Mouse (Mus musculus) naive thymus-derived CD4-positive, alpha-beta T cell, adult 2 months (primary cell): ENCODE measurements around the gene Zfp827.
"Not testable (repeated sequence)": the region's sequence is repeated elsewhere in the genome, so short reads cannot be mapped to it uniquely, and the experiment has no call there.

Source experiments
- DNase-seq: peaks from one replicate; pipeline ENCODE4 v3.0.0-alpha.2; 2011; ENCODE audit warnings: low read depth

The Zfp827 gene

DNA sequence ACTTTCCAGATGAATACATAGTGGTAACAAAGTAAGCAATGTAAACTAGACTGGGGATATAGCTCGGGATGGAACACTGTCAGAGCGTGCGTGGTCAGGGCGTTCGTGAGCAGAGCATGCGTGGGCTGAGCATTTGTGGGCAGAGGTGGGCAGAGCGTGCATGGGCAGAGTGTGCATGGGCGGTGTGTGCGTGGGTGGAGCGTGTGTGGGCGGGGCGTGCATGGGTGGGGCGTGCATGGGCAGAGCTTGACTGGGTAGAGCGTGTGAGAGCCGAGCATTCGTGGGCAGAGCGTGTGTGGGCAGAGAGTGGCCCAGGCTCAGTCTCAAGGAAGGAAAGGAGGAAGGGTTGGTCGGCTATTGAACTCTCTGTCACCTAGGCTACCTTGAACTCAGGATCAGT lies 84.2 kb downstream of the Zfp827 start:
- no peak for DNase-seq

DNA sequence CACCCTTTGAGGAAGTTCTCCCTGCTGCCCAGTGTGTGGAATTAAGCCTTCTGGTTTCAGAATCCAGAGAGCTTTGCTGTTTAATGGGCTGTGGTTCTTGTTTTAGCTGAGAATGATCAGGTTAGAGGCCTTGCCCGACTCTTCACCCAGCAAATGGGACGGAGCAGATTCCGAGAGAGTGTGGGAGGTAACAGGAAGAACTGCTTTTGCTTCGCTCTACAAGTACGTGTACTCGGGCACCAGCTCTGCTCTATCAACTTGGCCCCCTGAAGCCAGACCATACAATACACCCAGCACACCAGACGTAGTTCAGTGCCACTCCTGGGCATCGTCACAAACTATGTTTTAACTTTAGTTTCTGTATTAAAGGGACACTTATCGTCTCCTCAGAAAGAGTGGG lies 85.3 kb downstream of the Zfp827 start:
- DNase-seq = no peak

DNA sequence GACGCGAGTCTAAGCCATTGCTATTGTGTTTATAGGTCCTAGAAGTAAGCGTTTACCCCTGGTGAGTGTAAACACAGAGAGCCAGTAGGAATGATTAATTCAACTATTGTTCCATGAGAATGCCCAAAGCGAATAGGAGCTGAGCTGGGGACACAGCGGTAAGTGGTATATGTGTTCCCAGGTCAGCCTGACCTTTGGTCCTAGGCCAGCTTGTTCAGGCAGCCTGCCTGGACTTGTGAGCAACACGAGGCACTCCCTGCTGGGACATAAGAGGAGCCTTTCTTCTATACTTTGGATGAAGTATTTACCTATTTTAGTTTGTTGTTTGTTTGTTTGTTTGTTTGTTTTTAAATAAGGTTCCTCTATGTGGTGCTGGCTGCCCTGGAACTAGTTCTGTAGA lies 86.3 kb downstream of the Zfp827 start:
- DNase-seq = no peak

DNA sequence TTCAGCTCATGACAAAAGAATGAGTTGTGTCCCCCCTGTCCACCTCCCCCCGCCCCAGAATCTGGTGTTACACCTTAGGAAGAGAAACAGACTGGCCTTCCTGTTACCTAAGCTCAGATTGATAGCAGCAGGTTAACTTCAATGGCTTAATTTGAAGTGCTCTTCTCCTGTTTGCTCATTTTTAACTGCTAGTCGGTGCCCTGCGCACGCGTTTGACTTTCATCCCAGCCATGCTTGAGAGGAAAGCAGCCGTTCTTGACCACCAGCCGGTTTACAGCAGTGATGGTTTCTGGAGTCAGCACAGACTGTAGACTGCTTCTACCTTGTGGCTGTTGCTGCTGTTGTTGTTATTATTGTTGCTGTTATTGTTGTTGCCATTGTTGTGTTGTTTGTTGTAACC lies 88.2 kb downstream of the Zfp827 start:
- no peak for DNase-seq

DNA sequence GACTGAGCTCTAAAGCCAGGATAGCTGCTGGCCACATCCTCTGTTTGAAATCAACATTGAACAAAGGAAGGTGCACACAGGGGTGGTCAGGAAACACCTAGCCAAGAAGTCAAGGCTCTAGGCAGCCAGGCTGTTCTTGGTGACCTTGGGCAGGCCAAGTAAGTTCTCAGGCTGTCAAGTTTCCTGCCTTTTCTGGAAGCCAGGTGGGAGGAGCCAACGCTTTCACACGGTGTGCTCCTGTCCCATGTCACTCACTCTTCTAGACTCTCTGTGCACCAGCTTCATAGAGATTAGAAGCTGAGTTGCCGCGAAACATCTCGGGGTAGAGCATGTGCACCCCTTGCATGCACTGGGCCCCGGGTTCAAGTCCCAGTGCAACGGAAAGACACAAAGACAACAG lies 89.5 kb downstream of the Zfp827 start:
- DNase-seq = no peak

DNA sequence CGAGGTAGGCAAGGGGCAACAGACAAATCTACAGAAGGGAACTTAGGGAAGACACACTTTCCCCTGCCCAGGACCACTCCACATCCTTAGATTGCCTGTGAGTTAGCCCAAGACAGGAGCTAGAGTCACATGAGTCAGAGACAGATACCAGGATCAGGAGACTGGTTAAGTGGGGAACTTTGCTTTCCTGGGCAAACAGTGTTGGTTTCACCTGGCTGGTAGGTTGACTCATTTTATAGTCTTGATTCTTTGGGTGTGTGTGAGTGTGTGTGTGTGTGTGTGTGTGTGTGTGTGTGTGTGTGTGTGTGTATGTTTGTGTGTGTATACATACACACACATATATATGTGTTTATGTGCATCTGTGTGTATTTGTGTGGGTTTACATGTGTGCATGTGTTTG lies 93.4 kb downstream of the Zfp827 start:
- no peak for DNase-seq

DNA sequence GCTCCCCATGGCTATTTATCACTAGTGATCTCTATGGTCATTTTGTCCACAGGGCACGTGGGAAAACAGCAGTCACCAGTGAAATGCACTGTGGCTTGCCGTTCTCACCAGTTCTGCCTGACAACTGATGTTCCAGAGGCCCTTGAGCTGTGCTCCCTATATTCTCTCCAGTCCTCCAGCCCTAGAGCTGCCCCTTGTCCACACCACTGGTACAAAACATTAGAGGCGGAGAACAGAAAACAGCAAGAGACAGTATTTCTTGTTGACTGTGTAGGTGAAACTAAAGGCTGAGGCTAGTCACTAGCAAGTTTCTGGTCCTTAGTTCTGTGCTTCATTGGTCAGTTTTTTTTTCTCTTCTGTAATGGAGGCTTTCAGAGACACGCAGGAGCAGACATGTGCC lies 96.0 kb downstream of the Zfp827 start:
- DNase-seq = no peak

DNA sequence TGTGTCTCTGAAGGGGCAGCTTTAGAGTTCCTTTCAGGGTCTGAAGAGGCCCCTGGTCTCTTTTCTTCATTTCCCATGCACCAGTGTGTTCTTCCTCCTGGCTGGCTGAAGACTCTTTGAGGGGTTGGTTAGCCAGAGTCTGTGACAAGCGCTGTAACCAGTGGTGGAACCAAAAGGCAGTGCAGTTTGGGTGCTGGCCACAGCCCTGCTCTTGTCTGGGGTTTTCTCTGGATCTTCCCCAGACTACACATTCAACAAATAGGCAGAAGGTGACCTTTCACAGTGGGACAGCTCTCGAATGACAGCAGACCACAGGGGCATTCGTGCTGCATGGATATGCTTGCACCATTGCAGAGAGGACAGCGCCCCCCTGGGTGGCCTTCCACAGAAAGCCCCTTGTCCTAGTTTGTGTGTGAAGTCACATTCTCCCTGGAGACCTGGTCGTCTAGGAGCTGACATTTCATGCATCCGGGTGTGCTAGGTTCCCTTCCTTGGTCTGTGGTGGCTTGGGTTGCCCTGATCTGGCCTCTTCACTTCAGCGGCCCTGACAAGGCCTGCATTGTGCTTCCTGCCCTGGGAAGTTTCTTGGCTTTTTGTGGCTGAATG lies 99.1 kb downstream of the Zfp827 start:
- DNase-seq = no peak

DNA sequence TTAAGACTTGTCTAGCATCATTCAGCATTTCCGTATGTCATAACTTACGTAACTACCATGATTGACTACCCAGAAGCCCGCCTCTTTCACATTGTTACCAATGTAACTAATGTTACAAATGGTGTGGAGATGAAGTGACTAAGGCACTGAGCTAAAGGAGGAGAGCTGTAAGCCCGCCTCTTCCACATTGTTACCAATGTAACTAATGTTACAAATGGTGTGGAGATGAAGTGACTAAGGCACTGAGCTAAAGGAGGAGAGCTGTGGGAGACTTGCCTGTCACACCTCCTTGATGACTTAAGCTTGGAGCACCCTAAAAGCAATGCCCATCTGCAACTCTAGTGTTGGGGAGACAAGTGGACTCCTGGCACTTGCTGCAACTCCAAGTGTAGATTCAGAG lies 100.3 kb downstream of the Zfp827 start:
- DNase-seq = not testable (repeated sequence)

DNA sequence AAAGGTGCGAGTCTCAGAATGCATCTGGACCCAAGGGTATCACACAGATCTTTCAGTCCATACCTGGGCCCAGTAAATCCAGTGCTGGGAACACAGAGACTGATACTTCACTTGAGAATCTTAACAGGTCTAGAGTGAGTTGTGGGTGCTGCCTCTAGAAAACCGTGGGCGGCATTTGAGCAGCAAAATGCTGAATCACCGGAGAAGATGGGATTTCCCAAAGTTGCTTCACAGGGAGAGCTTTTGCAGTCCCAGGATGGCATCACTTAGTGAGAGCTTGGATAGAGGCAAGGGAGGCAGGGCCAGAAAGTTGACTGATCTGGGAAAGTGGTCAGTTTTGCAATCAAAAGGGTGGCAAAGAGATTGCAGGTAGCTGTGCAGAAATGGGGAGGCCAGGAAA lies 111.4 kb downstream of the Zfp827 start:
- DNase-seq = no peak

DNA sequence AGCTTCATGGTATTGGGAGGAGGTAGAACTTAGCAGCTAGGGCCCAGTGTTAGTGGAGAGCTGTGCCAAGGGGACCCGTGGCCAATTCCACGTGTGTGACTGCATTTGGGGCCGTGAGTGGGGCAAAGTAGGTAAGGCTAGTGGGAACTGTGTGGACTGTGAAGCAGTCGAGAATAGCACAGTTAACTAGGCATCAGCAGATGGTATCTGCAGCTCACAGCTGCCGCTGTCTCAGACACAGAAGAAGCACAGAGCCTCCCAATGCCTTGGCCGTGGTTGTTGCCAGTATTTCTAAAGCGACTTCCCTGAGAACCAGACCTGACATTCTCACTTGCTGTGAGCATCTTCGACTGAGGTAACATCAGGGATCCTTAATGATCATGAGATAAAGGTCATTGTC lies 112.7 kb downstream of the Zfp827 start:
- DNase-seq = no peak

DNA sequence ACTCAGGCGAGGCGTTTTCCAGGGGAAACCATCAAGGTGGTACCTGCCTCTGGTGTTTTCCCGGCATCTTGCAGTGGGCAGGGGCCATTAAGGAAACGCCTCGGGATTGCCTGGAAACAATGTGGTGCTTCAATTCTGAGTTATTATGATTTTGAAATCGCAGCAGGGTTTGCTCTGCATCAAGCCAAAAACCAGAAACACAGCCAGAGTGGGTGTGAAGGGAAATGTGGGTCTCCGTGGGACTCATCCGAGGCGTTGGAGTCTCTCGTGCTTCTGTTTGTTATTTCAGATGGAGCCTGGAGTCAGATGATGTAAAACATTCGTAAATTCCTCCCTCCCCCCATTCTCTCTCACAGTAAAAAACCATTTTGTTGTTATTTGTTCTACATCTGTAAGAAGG lies 113.4 kb downstream of the Zfp827 start:
- DNase-seq = no peak

DNA sequence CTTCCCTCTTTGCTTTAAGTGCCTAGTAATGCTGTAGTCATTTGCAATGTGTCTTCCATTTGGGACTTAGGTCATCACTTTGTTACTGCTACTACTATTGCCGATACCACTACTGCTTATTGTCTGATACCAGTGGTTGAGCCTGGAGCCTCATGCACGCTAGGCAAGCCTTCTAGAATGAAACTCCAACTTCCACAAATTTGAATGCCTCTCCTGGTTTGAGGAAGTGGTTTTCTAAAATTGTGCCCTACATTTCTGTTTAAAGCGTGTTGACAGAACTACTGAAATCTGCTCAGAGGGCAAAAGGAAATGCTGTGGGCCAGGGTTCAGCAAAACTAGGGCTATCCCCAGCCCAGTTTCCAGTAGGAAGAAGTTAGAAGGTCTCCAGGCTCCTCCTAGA lies 115.5 kb downstream of the Zfp827 start:
- DNase-seq = no peak

DNA sequence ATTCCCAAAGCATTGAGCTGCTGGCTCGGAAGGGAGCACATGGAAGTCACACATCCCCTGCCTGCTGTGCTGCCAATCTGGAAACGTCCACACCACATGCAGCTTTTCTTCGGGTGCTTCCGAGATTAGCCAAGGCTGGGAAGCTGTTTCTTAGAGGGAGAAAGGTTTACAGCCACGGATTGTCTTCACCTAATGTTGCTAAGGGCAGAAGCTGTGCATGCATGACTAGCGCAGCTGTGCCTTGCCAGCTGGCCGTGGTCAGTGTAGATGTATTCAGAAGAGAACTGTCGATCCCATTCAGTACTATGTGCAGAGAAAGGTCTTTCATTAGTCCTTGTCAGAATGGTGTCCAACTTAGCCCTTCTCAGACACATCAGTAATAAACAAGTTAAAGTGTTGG lies 117.0 kb downstream of the Zfp827 start:
- DNase-seq = no peak

DNA sequence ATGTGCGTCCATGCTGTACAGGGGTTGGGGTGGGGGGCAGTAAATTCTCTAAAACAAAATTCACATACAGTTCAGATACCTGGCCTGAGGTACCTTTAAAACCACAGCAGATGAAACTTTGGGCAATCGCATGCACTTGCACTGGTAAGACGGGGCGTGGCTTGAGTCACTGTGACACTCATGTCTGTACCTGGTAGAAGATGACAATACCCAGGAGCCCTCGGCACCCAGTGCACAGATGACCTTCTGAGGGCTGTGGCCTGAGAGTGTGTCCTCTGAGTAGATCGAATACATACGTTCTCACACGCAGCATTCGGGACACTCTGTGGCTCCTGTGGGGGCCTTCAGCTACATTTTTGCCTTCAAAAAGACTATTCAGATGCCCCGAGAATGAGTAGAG lies 117.4 kb downstream of the Zfp827 start:
- no peak for DNase-seq

DNA sequence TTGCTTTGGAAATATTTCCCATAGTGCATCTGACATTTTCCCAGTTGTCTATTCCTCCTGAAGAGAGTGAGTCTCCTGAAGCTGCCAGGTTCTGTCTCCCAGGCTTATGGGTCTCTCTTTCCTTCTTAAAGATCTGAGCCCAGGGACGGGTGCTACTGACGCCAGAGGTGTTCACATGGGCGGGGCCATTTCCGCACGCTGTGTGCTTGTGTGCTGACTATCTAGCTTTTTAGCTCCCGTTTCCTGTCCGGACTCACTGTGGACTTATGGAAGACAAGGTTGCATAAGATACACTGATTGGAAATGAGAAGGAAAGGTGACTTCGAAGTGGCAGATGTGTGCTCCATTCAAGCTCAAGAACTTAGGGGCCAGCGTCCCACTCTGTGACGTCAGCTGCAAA lies 120.6 kb downstream of the Zfp827 start:
- DNase-seq = no peak

DNA sequence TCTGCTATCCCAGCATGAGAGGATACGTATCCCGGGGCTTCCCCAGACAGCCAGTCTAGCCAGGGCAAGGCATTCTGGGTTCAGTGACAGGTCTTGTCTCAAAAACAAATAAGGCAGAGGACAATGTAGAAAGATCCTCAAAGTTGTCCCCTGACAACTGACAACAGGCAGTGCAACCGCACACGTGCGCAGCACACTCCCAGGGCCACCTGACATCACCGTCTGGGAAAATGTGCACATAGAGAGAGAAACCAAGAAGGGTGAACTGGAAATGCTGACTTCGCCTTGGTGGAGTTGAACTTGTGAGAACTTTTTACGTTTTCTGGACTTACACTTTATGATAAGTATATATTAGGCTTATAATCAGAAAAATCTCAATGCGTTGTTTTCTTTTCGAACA lies 121.6 kb downstream of the Zfp827 start:
- DNase-seq = no peak

DNA sequence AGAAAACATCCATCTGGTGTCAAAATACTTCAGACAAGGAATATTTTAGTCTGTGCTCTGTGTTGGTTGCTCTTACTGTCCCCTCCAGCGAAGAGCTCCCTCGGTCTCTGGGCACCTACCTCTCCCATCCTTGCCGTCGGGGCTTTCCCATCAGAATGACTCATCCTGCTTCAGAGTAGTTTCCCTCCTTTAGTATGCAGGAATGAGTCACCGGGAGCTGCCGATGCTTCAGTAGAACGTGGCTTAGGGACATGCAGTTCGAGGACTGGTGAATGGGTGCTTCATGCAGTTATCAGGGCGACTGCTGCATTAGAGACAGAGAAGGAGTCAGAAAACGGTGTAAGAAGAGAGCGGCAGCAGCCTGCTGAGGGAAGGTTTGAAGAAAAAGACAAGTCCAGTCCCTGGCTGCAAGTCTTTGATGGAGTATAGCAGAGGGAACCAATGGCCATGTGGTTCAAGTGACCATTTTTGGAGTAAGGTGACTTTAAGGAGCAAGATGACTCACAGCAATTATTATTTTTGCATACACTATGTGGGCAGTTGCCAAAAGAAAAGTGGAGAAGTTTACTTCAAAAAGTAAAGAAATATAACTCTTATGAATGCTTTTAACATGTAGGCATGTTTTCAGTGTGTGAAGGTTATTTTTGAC lies 122.4 kb downstream of the Zfp827 start:
- no peak for DNase-seq

DNA sequence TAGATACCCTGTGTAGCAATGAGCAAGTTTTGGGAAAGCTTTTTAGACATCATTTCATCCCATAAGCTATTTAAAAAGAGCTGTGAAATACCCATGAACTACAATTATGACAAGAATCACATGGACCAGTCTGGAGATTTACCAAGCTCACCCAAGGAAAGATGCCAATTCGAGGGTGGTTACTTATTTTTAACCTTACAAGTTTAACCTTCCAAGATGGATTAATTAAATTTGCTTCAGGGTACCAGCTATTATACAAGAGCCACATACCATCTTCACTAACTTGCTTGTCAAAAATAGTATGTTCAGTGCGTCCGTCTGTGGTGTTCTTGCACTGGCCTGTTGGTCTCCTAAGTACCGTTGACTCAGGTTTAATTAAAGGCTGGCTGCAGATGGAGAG lies 123.4 kb downstream of the Zfp827 start:
- no peak for DNase-seq

DNA sequence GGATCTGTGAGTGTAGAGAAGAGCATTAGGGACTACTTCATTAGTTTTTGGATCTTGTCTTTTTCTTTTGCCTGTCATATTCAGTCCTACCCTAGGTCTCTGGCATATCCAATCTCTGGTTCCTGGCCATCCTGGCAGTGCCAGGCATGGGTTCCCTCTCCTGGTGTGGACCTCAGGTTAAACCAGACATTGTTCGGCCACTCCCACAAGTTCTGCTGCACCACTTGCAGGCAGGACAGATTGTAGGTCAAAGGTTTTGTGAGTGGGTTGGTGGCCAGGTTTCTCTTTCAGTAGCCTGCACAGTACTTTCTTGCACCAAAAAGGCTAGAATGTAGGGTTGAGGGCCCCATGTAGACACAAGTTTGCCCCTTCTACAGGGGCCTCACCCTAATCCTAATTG lies 125.0 kb downstream of the Zfp827 start:
- no peak for DNase-seq

DNA sequence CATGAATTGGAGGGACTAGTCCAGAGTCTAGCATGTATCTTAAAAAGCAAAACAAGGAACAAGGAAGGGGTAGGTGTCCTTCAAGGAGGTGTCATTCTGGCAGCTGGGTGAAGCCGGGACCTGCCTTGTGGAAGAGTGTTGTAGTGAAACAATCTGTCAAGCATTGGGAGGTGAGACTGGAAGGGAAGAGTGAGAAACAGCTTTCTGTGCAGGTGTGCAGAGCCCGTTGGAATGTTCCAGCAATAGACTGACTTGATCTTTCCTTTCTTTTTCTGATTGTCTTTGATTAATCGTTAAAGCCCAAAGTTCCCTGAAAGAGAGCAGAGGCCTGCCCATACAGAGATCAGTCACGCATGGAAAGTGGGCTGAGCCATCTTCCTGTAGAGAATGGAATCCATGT lies 125.4 kb downstream of the Zfp827 start:
- no peak for DNase-seq

DNA sequence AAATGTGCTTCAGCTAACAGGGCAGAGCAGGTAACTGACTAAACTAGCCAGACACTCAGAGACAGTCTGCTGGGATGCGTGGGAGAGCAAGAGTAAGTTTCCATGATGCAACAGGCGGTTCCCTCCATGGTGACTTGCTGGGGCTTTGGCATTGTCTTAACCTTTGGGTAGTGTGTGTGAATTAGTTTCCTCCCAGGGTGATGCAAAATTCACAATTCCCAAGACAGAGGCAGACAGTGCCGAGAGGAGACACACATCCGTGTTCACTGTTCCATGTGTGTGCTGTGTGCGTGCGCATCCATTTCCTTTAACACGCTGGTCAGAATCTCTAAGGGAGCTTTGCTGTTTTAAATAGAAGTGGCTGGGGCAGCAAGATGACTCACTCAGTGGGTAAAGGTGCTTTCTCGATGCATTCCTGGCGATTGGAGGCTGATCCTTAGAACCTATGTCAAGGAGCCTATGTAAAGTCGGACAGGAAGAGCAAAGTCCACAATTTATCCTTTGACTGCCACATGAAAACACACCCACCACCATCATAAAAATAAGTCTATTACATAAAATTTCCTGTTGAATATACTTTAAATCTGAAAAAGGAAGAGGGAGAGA lies 127.4 kb downstream of the Zfp827 start:
- no peak for DNase-seq

DNA sequence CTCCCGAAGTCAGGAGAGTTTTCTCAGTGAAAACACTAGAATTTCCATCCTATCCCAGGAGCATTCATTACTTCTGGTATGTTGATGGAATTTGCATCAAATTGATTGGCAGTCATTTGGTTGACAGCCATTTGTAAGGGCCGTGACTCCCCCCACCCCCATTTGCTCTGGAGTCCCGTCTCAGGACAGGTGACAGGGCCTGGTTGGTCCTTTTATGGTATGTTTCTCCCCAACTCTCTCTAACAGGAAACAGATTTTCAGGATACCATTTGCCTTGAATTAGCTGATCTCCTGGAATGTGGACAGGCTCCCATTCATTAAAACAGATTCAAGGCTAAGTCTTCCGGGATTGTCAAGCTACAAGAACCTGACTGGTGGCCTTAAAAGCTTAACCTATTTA lies 129.1 kb downstream of the Zfp827 start:
- DNase-seq = no peak

DNA sequence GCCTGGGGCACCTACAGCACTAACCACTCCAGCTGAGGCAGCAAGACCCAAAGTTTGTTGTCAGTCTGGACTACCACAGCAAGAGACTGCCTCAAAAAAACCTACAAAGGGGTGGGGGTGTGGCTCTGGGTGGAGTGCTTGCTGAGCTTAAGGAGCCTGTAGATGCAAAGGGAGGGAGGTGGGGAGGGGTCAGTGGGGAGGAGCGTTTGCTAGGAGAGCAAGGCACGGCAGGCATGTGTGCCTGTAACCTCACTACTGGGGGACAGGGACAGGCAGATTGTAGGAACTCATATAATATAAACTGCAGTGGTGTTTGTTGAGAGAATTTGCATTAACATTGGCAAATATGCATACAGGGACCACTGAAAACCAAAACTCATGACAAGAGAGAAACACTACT lies 130.1 kb downstream of the Zfp827 start:
- no peak for DNase-seq
